ENCODE assay signal across 9 mouse cellular contexts in the genomic region with DNA sequence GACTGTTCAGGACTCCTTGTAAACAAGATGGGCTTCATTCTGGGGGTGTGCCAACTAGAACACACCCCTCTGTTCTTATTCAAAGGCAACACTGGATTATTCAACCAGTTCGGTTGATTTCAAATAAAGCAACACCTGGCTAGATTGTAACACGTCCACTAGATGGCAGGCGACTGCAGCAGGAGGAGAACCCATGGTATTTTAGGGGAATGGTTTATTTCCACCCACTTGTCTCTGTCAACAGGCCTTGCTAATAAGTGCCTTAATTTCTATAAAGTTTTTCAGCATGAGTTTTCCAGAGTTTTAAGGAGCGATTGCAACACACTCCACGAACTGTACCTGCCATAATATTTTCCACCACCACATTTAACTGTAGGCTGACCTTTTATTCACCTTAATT.
DNase-seq lines count a peak whose midpoint lies in the region; ATAC-seq lines count a peak whose summit lies in the region.
"Had no signal": no experiment of that assay in that cellular context is flagged by ENCODE, and none has a peak within 500 bp of the region (broad histone marks: within the 10 kb centered on the region; RNA-seq: fewer than 3 reads in every experiment).

No protein-coding gene starts in this region.

- DNase-seq in kidney, adult 18-20 months, result peak; percentile 25
- peak; percentile 73 for DNase-seq in R1 (ENCODE audit: low read depth, low spot score)
- peak; percentile 45 for DNase-seq in embryo, embryonic 11.5 days (ENCODE audit: low read depth, low spot score)
- peak; percentile 13 to 28 for DNase-seq in left cerebral cortex, postnatal 36 days (ENCODE audit: low spot score in 2 of 2)

- no peak overlapping the region for H3K27ac ChIP-seq in kidney, embryonic 15.5 days
- no peak overlapping the region for H3K27ac ChIP-seq in hindbrain, embryonic 15.5 days (replicated peaks)
- H3K27ac ChIP-seq in neural tube, embryonic 14.5 days (ENCODE audit: low read depth, low read length), result no peak overlapping the region

- H3K4me2 ChIP-seq in kidney, embryonic 15.5 days, result no peak overlapping the region
- H3K4me2 ChIP-seq in hindbrain, embryonic 15.5 days, result no peak overlapping the region
- no peak overlapping the region for H3K4me2 ChIP-seq in neural tube, embryonic 14.5 days (ENCODE audit: low read depth, low read length)

- intact Hi-C loops in left cerebral cortex, postnatal 36 days (cut with DNase I), result no loop called here

- H3K9me3 ChIP-seq in kidney, embryonic 15.5 days (replicated peaks), result no peaks in the 10 kb centered on the region
- H3K9me3 ChIP-seq in hindbrain, embryonic 15.5 days, result no peaks in the 10 kb centered on the region
- no peaks in the 10 kb centered on the region for H3K9me3 ChIP-seq in neural tube, embryonic 14.5 days (ENCODE audit: control insufficient read depth, low read length)

- no peaks in the 10 kb centered on the region for H3K4me1 ChIP-seq in kidney, embryonic 15.5 days
- H3K4me1 ChIP-seq in hindbrain, embryonic 15.5 days (replicated peaks), result no peaks in the 10 kb centered on the region
- no peaks in the 10 kb centered on the region for H3K4me1 ChIP-seq in neural tube, embryonic 14.5 days (ENCODE audit: control insufficient read depth, insufficient read depth, low read length)

- no peak overlapping the region for H3K9ac ChIP-seq in kidney, embryonic 15.5 days
- no peak overlapping the region for H3K9ac ChIP-seq in hindbrain, embryonic 15.5 days
- no peak overlapping the region for H3K9ac ChIP-seq in neural tube, embryonic 14.5 days (replicated peaks; ENCODE audit: low read depth, low read length)

- no peak for ATAC-seq in kidney, embryonic 15.5 days (replicated peaks; ENCODE audit: low FRiP score)
- peak; percentile 75 for ATAC-seq in hindbrain, embryonic 15.5 days (ENCODE audit: low FRiP score, low read depth)
- 0 out of 2 replicates have a peak, but pooled peaks have one; percentile 17 for ATAC-seq in neural tube, embryonic 14.5 days (ENCODE audit: low read depth)
- ATAC-seq in monocyte, adult 5-6 weeks (replicated peaks; ENCODE audit: insufficient number of reproducible peaks, low FRiP score, low TSS enrichment, poor library complexity, severe bottlenecking), result no peak

- H3K4me3 ChIP-seq in kidney, embryonic 15.5 days (replicated peaks), result no peak overlapping the region
- H3K4me3 ChIP-seq in hindbrain, embryonic 15.5 days, result no peak overlapping the region
- H3K4me3 ChIP-seq in neural tube, embryonic 14.5 days (ENCODE audit: low read depth, low read length), result no peak overlapping the region
- H3K4me3 ChIP-seq: myocyte had no signal

- no peaks in the 10 kb centered on the region for H3K36me3 ChIP-seq in kidney, embryonic 15.5 days
- H3K36me3 ChIP-seq in hindbrain, embryonic 15.5 days, result no peaks in the 10 kb centered on the region
- no peaks in the 10 kb centered on the region for H3K36me3 ChIP-seq in neural tube, embryonic 14.5 days (ENCODE audit: control insufficient read depth, insufficient read depth, low read length)

- WGBS in kidney, embryonic 15.5 days, result 14% methylated on average over 5 of the region's 5 CpGs
- 20% methylated on average over 5 of the region's 5 CpGs for WGBS in hindbrain, embryonic 15.5 days
- 18% methylated on average over 5 of the region's 5 CpGs for WGBS in neural tube, embryonic 14.5 days

- H3K27me3 ChIP-seq in kidney, embryonic 15.5 days, result no peaks in the 10 kb centered on the region
- no peaks in the 10 kb centered on the region for H3K27me3 ChIP-seq in hindbrain, embryonic 15.5 days
- no peaks in the 10 kb centered on the region for H3K27me3 ChIP-seq in neural tube, embryonic 14.5 days (ENCODE audit: control insufficient read depth, insufficient read depth, low read length)

Comparison
In these comparisons a context has a peak if more than half of its experiments do, and no peak if none do; other contexts are left out.
1. DNase-seq: peak in every context shown above with its lines; median percentile 73 in R1; 45 in embryo, embryonic 11.5 days; 25 in kidney, adult 18-20 months; 20 in left cerebral cortex, postnatal 36 days.
2. ATAC-seq: peak in hindbrain, embryonic 15.5 days (single experiment) and neural tube, embryonic 14.5 days (single experiment); none in kidney, embryonic 15.5 days (single experiment) and monocyte, adult 5-6 weeks (single experiment).